33 mouse cellular contexts compared by ENCODE assay signal in genomic region chr7:100317534-100317933, GRCm38 (mm10). TPM values are rescaled to one million over a fixed set of nuclear protein-coding genes. Genes with fewer than 3 reads are reported as not detected.
DNase-seq lines count a peak whose midpoint lies in the region; ATAC-seq and TF ChIP-seq lines count a peak whose summit lies in the region.
"Had no signal": no experiment of that assay in that cellular context is flagged by ENCODE, and none has a peak within 500 bp of the region (broad histone marks: within the 10 kb centered on the region; RNA-seq: fewer than 3 reads in every experiment).

No protein-coding gene starts in this region.

- H3K4me2 ChIP-seq in liver, postnatal 0 days (ENCODE audit: low read depth, low read length) = no peak overlapping the region
- peak overlapping the region; percentile 28 for H3K4me2 ChIP-seq in liver, embryonic 12.5 days
- H3K4me2 ChIP-seq in liver, embryonic 15.5 days = peak overlapping the region; percentile 27; the same call in 1 of the 2 replicates
- no peak overlapping the region for H3K4me2 ChIP-seq in forebrain, embryonic 13.5 days
- H3K4me2 ChIP-seq: embryonic facial prominence, embryonic 12.5 days; embryonic facial prominence, embryonic 15.5 days; forebrain, embryonic 12.5 days; heart, embryonic 12.5 days; heart, embryonic 15.5 days; hindbrain, embryonic 13.5 days had no signal

- H3K9ac ChIP-seq in liver, postnatal 0 days (replicated peaks) = no peak overlapping the region
- H3K9ac ChIP-seq in liver, embryonic 12.5 days = no peak overlapping the region
- no peak overlapping the region for H3K9ac ChIP-seq in liver, embryonic 15.5 days
- no peak overlapping the region for H3K9ac ChIP-seq in forebrain, embryonic 13.5 days
- H3K9ac ChIP-seq: embryonic facial prominence, embryonic 12.5 days; embryonic facial prominence, embryonic 15.5 days; forebrain, embryonic 12.5 days; forebrain, postnatal 0 days; heart, embryonic 12.5 days; heart, embryonic 15.5 days; hindbrain, embryonic 13.5 days had no signal

- TF ChIP-seq EP300 in liver, postnatal 0 days (IDR thresholded peaks at IDR 0.05; ENCODE audit: low read depth) = no peak

- H3K4me3 ChIP-seq in liver, postnatal 0 days (ENCODE audit: low read depth, low read length) = no peak overlapping the region
- no peak overlapping the region for H3K4me3 ChIP-seq in liver, embryonic 12.5 days
- H3K4me3 ChIP-seq in liver, embryonic 15.5 days (replicated peaks) = no peak overlapping the region
- H3K4me3 ChIP-seq in forebrain, embryonic 13.5 days = no peak overlapping the region
- H3K4me3 ChIP-seq: embryonic facial prominence, embryonic 12.5 days; embryonic facial prominence, embryonic 15.5 days; forebrain, embryonic 12.5 days; gastrocnemius, adult 2 months; heart, embryonic 12.5 days; heart, embryonic 15.5 days; hindbrain, embryonic 10.5 days; hindbrain, embryonic 13.5 days had no signal

- no peak for TF ChIP-seq CTCF in liver, postnatal 0 days (IDR thresholded peaks at IDR 0.05; ENCODE audit: low read depth)

- 82% methylated on average over 5 of the region's 5 CpGs for WGBS in liver, postnatal 0 days (ENCODE audit: insufficient replicate concordance)
- 78% methylated on average over 5 of the region's 5 CpGs for WGBS in liver, embryonic 12.5 days (ENCODE audit: insufficient replicate concordance)
- 74% methylated on average over 5 of the region's 5 CpGs for WGBS in liver, embryonic 15.5 days (ENCODE audit: insufficient replicate concordance)
- WGBS in forebrain, embryonic 13.5 days = 96% methylated on average over 5 of the region's 5 CpGs

- H3K27ac ChIP-seq in liver, postnatal 0 days (ENCODE audit: low read depth) = no peak overlapping the region
- H3K27ac ChIP-seq in liver, embryonic 12.5 days = peak overlapping the region; percentile 8; the same call in 1 of the 2 replicates
- no peak overlapping the region; the same call in 1 of the 2 replicates for H3K27ac ChIP-seq in liver, embryonic 15.5 days (replicated peaks)
- no peak overlapping the region for H3K27ac ChIP-seq in forebrain, embryonic 13.5 days
- H3K27ac ChIP-seq: embryonic facial prominence, embryonic 12.5 days; embryonic facial prominence, embryonic 15.5 days; forebrain, embryonic 12.5 days; gastrocnemius, adult 2 months; heart, embryonic 15.5 days; hindbrain, embryonic 10.5 days; hindbrain, embryonic 13.5 days had no signal

- peak; percentile 47 for DNase-seq in liver
- no peak for DNase-seq in liver, postnatal 0 days
- no peak for DNase-seq in adrenal gland, postnatal 25 days
- no peak for DNase-seq in MN1 (ENCODE audit: low spot score)
- DNase-seq: adrenal gland, adult 8-10 months; adrenal gland, postnatal 36 days; B cell, adult 2 months; cerebellum, adult 11 months; cerebellum, adult 2 months; cerebellum, adult 9-11 months; cerebellum, postnatal 25 days; forebrain, postnatal 0 days; gastrocnemius, adult 2 months; gastrocnemius, postnatal 14 days; heart, adult 18-20 months; heart, postnatal 10 days; heart, postnatal 36 days had no signal

- H3K36me3 ChIP-seq in liver, postnatal 0 days (replicated peaks; ENCODE audit: insufficient read depth, low read length) = no peaks in the 10 kb centered on the region
- H3K36me3 ChIP-seq in liver, embryonic 12.5 days = no peaks in the 10 kb centered on the region; the same call in 1 of the 2 replicates
- H3K36me3 ChIP-seq in liver, embryonic 15.5 days (replicated peaks) = no peaks in the 10 kb centered on the region
- H3K36me3 ChIP-seq in forebrain, embryonic 13.5 days (ENCODE audit: poor library complexity, severe bottlenecking) = no peaks in the 10 kb centered on the region
- H3K36me3 ChIP-seq: forebrain, embryonic 12.5 days; G1E had no signal

- ATAC-seq in liver, postnatal 0 days = no peak
- ATAC-seq in liver, embryonic 12.5 days = peak; percentile 71
- ATAC-seq in liver, embryonic 15.5 days (ENCODE audit: insufficient read depth) = peak; percentile 80
- ATAC-seq in megakaryocyte-erythroid progenitor cell, adult 5-6 weeks (replicated peaks; ENCODE audit: low FRiP score, low TSS enrichment, poor library complexity, severe bottlenecking) = peak; percentile 63
- no peak for ATAC-seq in forebrain, embryonic 13.5 days
- ATAC-seq: activated CD4-positive, CD25-positive, alpha-beta regulatory T cell, adult 4 months; forebrain, postnatal 0 days; hindbrain, embryonic 16.5 days had no signal

- H3K9me3 ChIP-seq in liver, postnatal 0 days (ENCODE audit: low read length) = no peaks in the 10 kb centered on the region
- H3K9me3 ChIP-seq in liver, embryonic 12.5 days (replicated peaks) = no peaks in the 10 kb centered on the region
- H3K9me3 ChIP-seq in liver, embryonic 15.5 days (replicated peaks) = no peaks in the 10 kb centered on the region
- H3K9me3 ChIP-seq in forebrain, embryonic 13.5 days (replicated peaks) = no peaks in the 10 kb centered on the region
- H3K9me3 ChIP-seq: embryonic facial prominence, embryonic 12.5 days; embryonic facial prominence, embryonic 15.5 days; forebrain, embryonic 12.5 days; G1E; heart, embryonic 12.5 days; heart, embryonic 15.5 days; hindbrain, embryonic 10.5 days; hindbrain, embryonic 13.5 days had no signal

- H3K27me3 ChIP-seq in liver, postnatal 0 days (ENCODE audit: insufficient read depth, low read length) = no peaks in the 10 kb centered on the region
- H3K27me3 ChIP-seq in liver, embryonic 12.5 days (replicated peaks) = 0 out of 2 replicates have a peak, but pooled peaks cover 4% of the 10 kb centered on the region
- no peaks in the 10 kb centered on the region for H3K27me3 ChIP-seq in liver, embryonic 15.5 days
- no peaks in the 10 kb centered on the region for H3K27me3 ChIP-seq in forebrain, embryonic 13.5 days
- H3K27me3 ChIP-seq: CH12.LX; embryonic facial prominence, embryonic 12.5 days; embryonic facial prominence, embryonic 15.5 days; forebrain, embryonic 12.5 days; heart, embryonic 12.5 days; heart, embryonic 15.5 days; hindbrain, embryonic 13.5 days had no signal

- H3K4me1 ChIP-seq in liver, postnatal 0 days (ENCODE audit: insufficient read depth) = no peaks in the 10 kb centered on the region
- H3K4me1 ChIP-seq in liver, embryonic 12.5 days = peaks cover 35% of the 10 kb centered on the region
- peaks cover 25% of the 10 kb centered on the region for H3K4me1 ChIP-seq in liver, embryonic 15.5 days (replicated peaks)
- H3K4me1 ChIP-seq in forebrain, embryonic 13.5 days = no peaks in the 10 kb centered on the region
- H3K4me1 ChIP-seq: embryonic facial prominence, embryonic 12.5 days; embryonic facial prominence, embryonic 15.5 days; forebrain, embryonic 12.5 days; heart, embryonic 15.5 days; hindbrain, embryonic 10.5 days; hindbrain, embryonic 13.5 days had no signal

RNA-seq across cellular contexts. Expression of gene P4ha3, which starts 32.2 kb away (rescaled TPM):
- 0.19 and 0.27 TPM in 2 replicates for polyA plus RNA-seq in liver, postnatal 0 days (2015; fragmentation: Nextera tagmentation; extraction: Ambion mirVana)
- 1.8 and 2.2 TPM in 2 replicates for polyA plus RNA-seq in liver, embryonic 12.5 days (2016; fragmentation: Nextera tagmentation; extraction: Ambion mirVana)
- polyA plus RNA-seq in liver, embryonic 15.5 days (2015; fragmentation: Nextera tagmentation; extraction: Ambion mirVana) = 1.0 and 1.2 TPM in 2 replicates
- total RNA-seq in megakaryocyte-erythroid progenitor cell, adult 5-6 weeks (2014; fragmentation: Nextera tagmentation) = not detected in 2 replicates
- total RNA-seq in megakaryocyte-erythroid progenitor cell, adult 5-6 weeks (2017) = 0.38 TPM in 1 of 2 replicates, not detected in the other
- 1.0 and 1.5 TPM in 2 replicates for polyA plus RNA-seq in forebrain, embryonic 13.5 days (2015; fragmentation: Nextera tagmentation; extraction: Ambion mirVana)
- 0.81 and 1.3 TPM in 2 replicates for total RNA-seq in adrenal gland, postnatal 25 days (2021)
- total RNA-seq: CH12.LX; common myeloid progenitor, adult 5-6 weeks had no signal
- polyA plus RNA-seq: G1E had no signal

RNA-seq across cellular contexts. Expression of gene C2cd3, which starts 54.5 kb away (rescaled TPM):
- polyA plus RNA-seq in liver, postnatal 0 days (2015; fragmentation: Nextera tagmentation; extraction: Ambion mirVana) = 4.8 and 5.1 TPM in 2 replicates
- 14.0 and 15.4 TPM in 2 replicates for polyA plus RNA-seq in liver, embryonic 12.5 days (2016; fragmentation: Nextera tagmentation; extraction: Ambion mirVana)
- 8.7 and 9.8 TPM in 2 replicates for polyA plus RNA-seq in liver, embryonic 15.5 days (2015; fragmentation: Nextera tagmentation; extraction: Ambion mirVana)
- total RNA-seq in megakaryocyte-erythroid progenitor cell, adult 5-6 weeks (2014; fragmentation: Nextera tagmentation) = 57.6 and 71.1 TPM in 2 replicates
- 19.1 and 32.6 TPM in 2 replicates for total RNA-seq in megakaryocyte-erythroid progenitor cell, adult 5-6 weeks (2017)
- polyA plus RNA-seq in forebrain, embryonic 13.5 days (2015; fragmentation: Nextera tagmentation; extraction: Ambion mirVana) = 34.7 and 35.1 TPM in 2 replicates
- total RNA-seq in adrenal gland, postnatal 25 days (2021) = 26.6 and 27.9 TPM in 2 replicates

RNA-seq across cellular contexts. Expression of gene Ppme1, which starts 54.6 kb away (rescaled TPM):
- 18.1 and 18.2 TPM in 2 replicates for polyA plus RNA-seq in liver, postnatal 0 days (2015; fragmentation: Nextera tagmentation; extraction: Ambion mirVana)
- polyA plus RNA-seq in liver, embryonic 12.5 days (2016; fragmentation: Nextera tagmentation; extraction: Ambion mirVana) = 32.5 and 33.5 TPM in 2 replicates
- 24.1 and 32.7 TPM in 2 replicates for polyA plus RNA-seq in liver, embryonic 15.5 days (2015; fragmentation: Nextera tagmentation; extraction: Ambion mirVana)
- total RNA-seq in megakaryocyte-erythroid progenitor cell, adult 5-6 weeks (2014; fragmentation: Nextera tagmentation) = 24.8 and 31.4 TPM in 2 replicates
- 25.7 and 35.3 TPM in 2 replicates for total RNA-seq in megakaryocyte-erythroid progenitor cell, adult 5-6 weeks (2017)
- 118 and 120 TPM in 2 replicates for polyA plus RNA-seq in forebrain, embryonic 13.5 days (2015; fragmentation: Nextera tagmentation; extraction: Ambion mirVana)
- 54.5 and 70.6 TPM in 2 replicates for total RNA-seq in adrenal gland, postnatal 25 days (2021)

Comparison
In these comparisons a context has a peak if more than half of its experiments do, and no peak if none do; other contexts are left out.
1. ATAC-seq: peak in liver, embryonic 12.5 days (single experiment), liver, embryonic 15.5 days (single experiment) and megakaryocyte-erythroid progenitor cell, adult 5-6 weeks (single experiment); none in liver, postnatal 0 days (single experiment) and forebrain, embryonic 13.5 days (single experiment).
2. H3K4me2 ChIP-seq: peak in liver, embryonic 12.5 days (single experiment) and liver, embryonic 15.5 days (single experiment); none in liver, postnatal 0 days (single experiment) and forebrain, embryonic 13.5 days (single experiment).